Mouse (Mus musculus) granulocyte monocyte progenitor cell, adult 5-6 weeks (primary cell): ENCODE data around the gene Emilin3. TPM values are rescaled to one million over a fixed set of nuclear protein-coding genes. Genes with fewer than 3 reads are reported as not detected.
"Not testable (repeated sequence)": the region's sequence is repeated elsewhere in the genome, so short reads cannot be mapped to it uniquely, and the experiment has no call there.

Source experiments
- ATAC-seq: replicated peaks from 2 replicates; pipeline ENCODE4 v1.8.0; 2016; ENCODE audit warnings: mild to moderate bottlenecking, moderate TSS enrichment, inconsistent platforms; ENCODE audit not compliant: poor library complexity, severe bottlenecking
- total RNA-seq, 2 experiments: library from RNA; stranded (forward) in 1 of 2; stranded (reverse) in 1 of 2; fragments of 200-712, 200-1000 nt in 1 of 2; fragments of >200 nt in 1 of 2; fragmentation: Nextera tagmentation in 1 of 2; gene quantifications; 2 replicates each; pipeline ENCODE4 v1.2.3; 2014 to 2017

The Emilin3 gene
- total RNA-seq (2014; fragmentation: Nextera tagmentation) (not detected in 2 replicates), total RNA-seq (2017) (not detected in 2 replicates)

GRCm38 (mm10) chr2:160912231-160912671 lies at the start of gene Emilin3:
Emilin3 (minus strand) TSS chr2:160912328.
- ATAC-seq, result no peak

- peak; percentile 45 for ATAC-seq
Observed at GRCm38 (mm10) chr2:160960956-160961646, 49.0 kb upstream of the Emilin3 start.

- ATAC-seq, result no peak
Observed at GRCm38 (mm10) chr2:160959901-160960300, 47.8 kb upstream of the Emilin3 start.

GRCm38 (mm10) chr2:160958737-160959136 lies 46.6 kb upstream of the Emilin3 start:
- ATAC-seq, result no peak

- not testable (repeated sequence) for ATAC-seq
Observed at GRCm38 (mm10) chr2:160957801-160958200, 45.7 kb upstream of the Emilin3 start.

- ATAC-seq, result not testable (repeated sequence)
Observed at GRCm38 (mm10) chr2:160957307-160957706, 45.2 kb upstream of the Emilin3 start.

- ATAC-seq, result no peak
Observed at GRCm38 (mm10) chr2:160955331-160955730, 43.2 kb upstream of the Emilin3 start.

GRCm38 (mm10) chr2:160954541-160954940 lies 42.4 kb upstream of the Emilin3 start:
- ATAC-seq, result no peak

GRCm38 (mm10) chr2:160953131-160953873 lies 41.2 kb upstream of the Emilin3 start:
- ATAC-seq, result no peak

- no peak for ATAC-seq
Observed at GRCm38 (mm10) chr2:160951595-160951994, 39.5 kb upstream of the Emilin3 start.

GRCm38 (mm10) chr2:160942443-160942842 lies 30.3 kb upstream of the Emilin3 start:
- ATAC-seq, result no peak

- ATAC-seq, result no peak
Observed at GRCm38 (mm10) chr2:160940930-160941709, 29.0 kb upstream of the Emilin3 start.

GRCm38 (mm10) chr2:160934451-160934850 lies 22.3 kb upstream of the Emilin3 start:
- no peak for ATAC-seq

GRCm38 (mm10) chr2:160933890-160934289 lies 21.8 kb upstream of the Emilin3 start:
- ATAC-seq, result no peak

- no peak for ATAC-seq
Observed at GRCm38 (mm10) chr2:160932981-160933380, 20.9 kb upstream of the Emilin3 start.

- no peak for ATAC-seq
Observed at GRCm38 (mm10) chr2:160932325-160932724, 20.2 kb upstream of the Emilin3 start.

GRCm38 (mm10) chr2:160931378-160931777 lies 19.2 kb upstream of the Emilin3 start:
- no peak; the same call in 1 of the 2 replicates for ATAC-seq

GRCm38 (mm10) chr2:160925203-160925602 lies 13.1 kb upstream of the Emilin3 start:
- ATAC-seq, result no peak

- ATAC-seq, result no peak
Observed at GRCm38 (mm10) chr2:160921285-160921684, 9.2 kb upstream of the Emilin3 start.

GRCm38 (mm10) chr2:160918930-160919215 lies 6.7 kb upstream of the Emilin3 start:
- no peak for ATAC-seq
